Mouse (Mus musculus) stomach, postnatal 0 days (tissue): ENCODE data around the gene Sptb. TPM values are rescaled to one million over a fixed set of nuclear protein-coding genes. Genes with fewer than 3 reads are reported as not detected.

Experiments used
- ATAC-seq: fragments of 200-750 bp; cut with Nextera tagmentation; 2 replicates; pipeline ENCODE4 v1.8.0; 2017; ENCODE audit not compliant: low FRiP score, low TSS enrichment
- DNase-seq: peaks from one replicate; pipeline ENCODE4 v3.0.0-alpha.2; 2016; ENCODE audit warnings: low spot score
- H3K27ac ChIP-seq: fragments of 300-500 bp; sonication (generic); replicated peaks from 2 replicates; pipeline ENCODE4 v1.5.1; 2014; ENCODE audit warnings: mild to moderate bottlenecking, control low read depth
- H3K27me3 ChIP-seq: fragments of 300-500 bp; sonication (generic); 2 replicates; pipeline ENCODE4 v1.6.1; 2014; ENCODE audit warnings: low read length; ENCODE audit not compliant: control insufficient read depth, insufficient read depth
- H3K36me3 ChIP-seq: fragments of 300-500 bp; sonication (generic); 2 replicates; pipeline ENCODE4 v1.6.1; 2014; ENCODE audit warnings: low read length, mixed read lengths; ENCODE audit not compliant: control insufficient read depth, insufficient read depth
- H3K4me1 ChIP-seq: fragments of 300-500 bp; sonication (generic); replicated peaks from 2 replicates; pipeline ENCODE4 v1.6.1; 2014; ENCODE audit warnings: antibody characterized with exemption; ENCODE audit not compliant: control insufficient read depth, insufficient read depth
- H3K4me2 ChIP-seq: fragments of 300-500 bp; sonication (generic); replicated peaks from 2 replicates; pipeline ENCODE4 v1.6.1; 2014; ENCODE audit warnings: low read depth, mild to moderate bottlenecking, control low read depth, moderate library complexity
- H3K4me3 ChIP-seq: fragments of 300-500 bp; sonication (generic); 2 replicates; pipeline ENCODE4 v1.5.1; 2014; ENCODE audit warnings: low read depth, low read length, control low read depth
- H3K9ac ChIP-seq: fragments of 300-500 bp; sonication (generic); 2 replicates; pipeline ENCODE4 v1.6.1; 2014; ENCODE audit warnings: mild to moderate bottlenecking, low read length, control low read depth, mixed read lengths
- H3K9me3 ChIP-seq: fragments of 300-500 bp; sonication (generic); 2 replicates; pipeline ENCODE4 v1.6.1; 2016; ENCODE audit warnings: low read length; ENCODE audit not compliant: control insufficient read depth
- CTCF ChIP-seq: IDR thresholded peaks from 2 replicates; pipeline ENCODE4 v1.5.1; 2016; ENCODE audit warnings: antibody characterized with exemption, low read depth, mild to moderate bottlenecking, moderate library complexity
- EP300 ChIP-seq: optimal IDR thresholded peaks from 2 replicates; pipeline ENCODE3; 2016; ENCODE audit warnings: antibody characterized with exemption
- WGBS: fragments of 180-500 bp; shearing (Covaris S2); extraction: QIAGEN DNeasy Blood & Tissue Kit; methylation state at CpG from one replicate; pipeline ENCODE4 v1.1.7; 2014; 5-methylcytosine and 5-hydroxymethylcytosine counted together
- microRNA-seq: library from miRNA; unstranded; fragments of <30 nt; microRNA quantifications from one replicate; pipeline ENCODE4, GENCODE M21; 2016
- polyA plus RNA-seq: library from polyadenylated mRNA; unstranded; fragments of >200 nt; fragmentation: Nextera tagmentation; extraction: Ambion mirVana; gene quantifications from 2 replicates; pipeline ENCODE4 v1.2.1, GENCODE M21; 2015

The Sptb gene
- polyA plus RNA-seq, 1 experiment from 2014 or later, result 0.29 TPM

GRCm38 (mm10) chr12:76532926-76533376, 177.4 kb downstream of the Sptb start:
- peak overlapping the region; percentile 95 for H3K4me2 ChIP-seq

GRCm38 (mm10) chr12:76531986-76532925, 178.1 kb downstream of the Sptb start:
- Histone ChIP-seq H3K9ac (peak overlapping the region; percentile 84), H3K27ac (peak overlapping the region; percentile 94)

More at GRCm38 (mm10) chr12:76532926-76533376, 177.4 kb downstream of the Sptb start:
- H3K9ac ChIP-seq, result peak overlapping the region; percentile 84
- peaks cover 8% of the 10 kb centered on the region for H3K4me1 ChIP-seq
- ATAC-seq (no peak), DNase-seq (no peak)
- peak overlapping the region; percentile 90 for H3K4me3 ChIP-seq
- no peaks in the 10 kb centered on the region for H3K9me3 ChIP-seq
- under 1% methylated on average over 31 of the region's 31 CpGs for WGBS
- H3K27ac ChIP-seq, result peak overlapping the region; percentile 94
- TF ChIP-seq CTCF, result 0 out of 2 replicates have a peak, but pooled peaks have one; percentile 0
- TF ChIP-seq EP300, result no peak
- H3K27me3 ChIP-seq, result no peaks in the 10 kb centered on the region
- no peaks in the 10 kb centered on the region for H3K36me3 ChIP-seq

GRCm38 (mm10) chr12:76530580-76531139, 179.7 kb downstream of the Sptb start, which contains the start of gene Plekhg3:
Gene Plekhg3, plus strand, starts transcription at chr12:76530891.
- Histone ChIP-seq H3K4me1 (peaks cover 2% of the 10 kb centered on the region; the same call in 1 of the 2 replicates), H3K9ac (no peak within 1 kb of the TSS), H3K4me3 (no peak within 1 kb of the TSS), H3K27ac (no peak within 1 kb of the TSS), H3K36me3 (no peaks in the 10 kb centered on the region), H3K4me2 (0 out of 2 replicates have a peak within 1 kb of the TSS, but pooled peaks have one; percentile 95), H3K27me3 (no peaks in the 10 kb centered on the region), H3K9me3 (no peaks in the 10 kb centered on the region)
- no peak for DNase-seq
- ATAC-seq, result no peak
- TF ChIP-seq CTCF (no peak), EP300 (no peak)
- WGBS, result 43% methylated on average over 6 of the region's 6 CpGs

More at GRCm38 (mm10) chr12:76531986-76532925, 178.1 kb downstream of the Sptb start:
- peaks cover 8% of the 10 kb centered on the region for H3K4me1 ChIP-seq
- ATAC-seq (no peak), DNase-seq (peak; percentile 63)
- peak overlapping the region; percentile 95 for H3K4me2 ChIP-seq
- H3K27me3 ChIP-seq, result no peaks in the 10 kb centered on the region
- H3K4me3 ChIP-seq, result peak overlapping the region; percentile 90
- no peaks in the 10 kb centered on the region for H3K9me3 ChIP-seq
- WGBS, result 19% methylated on average over 19 of the region's 19 CpGs
- no peak for TF ChIP-seq EP300
- no peak for TF ChIP-seq CTCF
- H3K36me3 ChIP-seq, result no peaks in the 10 kb centered on the region

Small RNA genes within 50 kb of the gene (microRNA-seq; reads per million reads assigned to microRNA genes)
- gene Mir5135, result not detected

Other genes with a start within 250 kb of the Sptb start
- 5.7 and 6.4 TPM in 2 replicates for gene Plekhg3, start 179.7 kb downstream of the Sptb start, polyA plus RNA-seq
- 161 and 163 TPM in 2 replicates for gene Churc1, start 55.0 kb upstream of the Sptb start, polyA plus RNA-seq
- gene Fntb, start 55.0 kb upstream of the Sptb start, polyA plus RNA-seq, result 22.4 and 23.8 TPM in 2 replicates
- gene Gpx2, start 85.0 kb upstream of the Sptb start, polyA plus RNA-seq, result 217 and 236 TPM in 2 replicates
- 24.0 and 27.2 TPM in 2 replicates for gene Rab15, start 112.4 kb upstream of the Sptb start, polyA plus RNA-seq